Mouse (Mus musculus): ENCODE data around the gene Rnd1. TPM values are rescaled to one million over a fixed set of nuclear protein-coding genes. Genes with fewer than 3 reads are reported as not detected.

The Rnd1 gene
- polyA plus RNA-seq, 1 experiment from 2014 or later, result 3.9 TPM

GRCm38 (mm10) chr15:98699190-98700105, 22.2 kb upstream of the Rnd1 start:
- H3K9ac ChIP-seq, result peak overlapping the region; percentile 48
- H3K27me3 ChIP-seq, result peaks cover 56% of the 10 kb centered on the region
- peak overlapping the region; percentile 65 for H3K4me2 ChIP-seq
- 4% methylated on average over 40 of the region's 40 CpGs for WGBS
- H3K36me3 ChIP-seq (replicated peaks), result no peaks in the 10 kb centered on the region
- no peak overlapping the region for H3K27ac ChIP-seq
- peak; percentile 84 for ATAC-seq (ENCODE audit: low FRiP score)
- H3K4me1 ChIP-seq, result peaks cover 12% of the 10 kb centered on the region
- H3K9me3 ChIP-seq, result no peaks in the 10 kb centered on the region
- peak overlapping the region; percentile 39 for H3K4me3 ChIP-seq (replicated peaks)

GRCm38 (mm10) chr15:98696216-98696615, 19.0 kb upstream of the Rnd1 start:
- H3K36me3 ChIP-seq (replicated peaks), result no peaks in the 10 kb centered on the region
- WGBS, result 60% methylated on average over 8 of the region's 8 CpGs
- no peak overlapping the region for H3K4me2 ChIP-seq
- peaks cover 25% of the 10 kb centered on the region for H3K4me1 ChIP-seq
- H3K4me3 ChIP-seq (replicated peaks), result no peak overlapping the region
- no peak for ATAC-seq (ENCODE audit: low FRiP score)
- peaks cover 26% of the 10 kb centered on the region for H3K27me3 ChIP-seq
- H3K27ac ChIP-seq, result no peak overlapping the region
- no peak overlapping the region for H3K9ac ChIP-seq
- H3K9me3 ChIP-seq, result no peaks in the 10 kb centered on the region

- no peak overlapping the region for H3K27ac ChIP-seq
- no peak overlapping the region for H3K9ac ChIP-seq
- H3K4me1 ChIP-seq, result peaks cover 30% of the 10 kb centered on the region
- H3K4me3 ChIP-seq (replicated peaks), result no peak overlapping the region
- 66% methylated on average over 9 of the region's 9 CpGs for WGBS
- H3K36me3 ChIP-seq (replicated peaks), result no peaks in the 10 kb centered on the region
- H3K9me3 ChIP-seq, result no peaks in the 10 kb centered on the region
- peaks cover 21% of the 10 kb centered on the region for H3K27me3 ChIP-seq
- ATAC-seq (ENCODE audit: low FRiP score), result no peak
- H3K4me2 ChIP-seq, result no peak overlapping the region
Measured at GRCm38 (mm10) chr15:98695726-98696125, 18.5 kb upstream of the Rnd1 start.

DNA sequence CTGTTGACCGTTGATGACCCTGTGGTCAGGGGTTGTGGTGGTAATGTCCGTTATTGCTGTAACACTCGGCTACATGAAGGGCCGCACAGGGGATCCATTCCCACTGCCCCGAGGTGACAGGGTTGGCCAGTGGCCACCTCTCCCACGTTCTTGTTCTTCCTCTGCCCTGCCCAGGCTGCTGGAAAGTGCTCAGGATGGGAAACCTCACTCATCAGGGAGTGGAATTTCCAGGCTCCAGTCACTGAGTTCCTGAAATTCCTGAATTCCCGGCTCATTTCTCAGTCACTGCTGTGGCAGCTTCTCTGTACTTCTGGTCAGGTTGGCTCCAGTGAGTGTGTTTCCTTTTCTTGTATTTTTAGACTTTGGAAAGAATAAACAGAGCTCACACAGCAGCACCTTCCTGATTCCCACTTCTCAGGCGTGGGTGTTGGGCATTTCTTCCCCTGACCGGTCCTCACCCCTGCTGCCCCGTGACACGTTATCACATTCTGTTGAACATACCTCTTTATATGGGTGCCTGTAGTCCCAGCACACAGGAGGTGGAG, 15.0 kb upstream of the Rnd1 start:
- H3K27me3 ChIP-seq, result peaks cover 6% of the 10 kb centered on the region; the same call in 1 of the 2 replicates
- H3K27ac ChIP-seq, result no peak overlapping the region
- no peak overlapping the region for H3K9ac ChIP-seq
- WGBS, result 63% methylated on average over 11 of the region's 11 CpGs
- peaks cover 31% of the 10 kb centered on the region for H3K4me1 ChIP-seq
- no peaks in the 10 kb centered on the region for H3K9me3 ChIP-seq
- no peaks in the 10 kb centered on the region for H3K36me3 ChIP-seq (replicated peaks)
- no peak for ATAC-seq (ENCODE audit: low FRiP score)
- H3K4me3 ChIP-seq (replicated peaks), result no peak overlapping the region
- no peak overlapping the region for H3K4me2 ChIP-seq

- no peak overlapping the region for H3K4me3 ChIP-seq (replicated peaks)
- H3K4me1 ChIP-seq, result peaks cover 31% of the 10 kb centered on the region
- peak; percentile 68; the same call in 1 of the 2 replicates for ATAC-seq (ENCODE audit: low FRiP score)
- peak overlapping the region; percentile 61; the same call in 1 of the 2 replicates for H3K27ac ChIP-seq
- no peaks in the 10 kb centered on the region for H3K36me3 ChIP-seq (replicated peaks)
- H3K9me3 ChIP-seq, result no peaks in the 10 kb centered on the region
- peaks cover 6% of the 10 kb centered on the region; the same call in 1 of the 2 replicates for H3K27me3 ChIP-seq
- peak overlapping the region; percentile 30 for H3K4me2 ChIP-seq
- H3K9ac ChIP-seq, result peak overlapping the region; percentile 18; the same call in 1 of the 2 replicates
- whole genome bisulfite sequencing, result 5% methylated on average over 7 of the region's 7 CpGs
Measured at GRCm38 (mm10) chr15:98691486-98692147, 14.4 kb upstream of the Rnd1 start.

DNA sequence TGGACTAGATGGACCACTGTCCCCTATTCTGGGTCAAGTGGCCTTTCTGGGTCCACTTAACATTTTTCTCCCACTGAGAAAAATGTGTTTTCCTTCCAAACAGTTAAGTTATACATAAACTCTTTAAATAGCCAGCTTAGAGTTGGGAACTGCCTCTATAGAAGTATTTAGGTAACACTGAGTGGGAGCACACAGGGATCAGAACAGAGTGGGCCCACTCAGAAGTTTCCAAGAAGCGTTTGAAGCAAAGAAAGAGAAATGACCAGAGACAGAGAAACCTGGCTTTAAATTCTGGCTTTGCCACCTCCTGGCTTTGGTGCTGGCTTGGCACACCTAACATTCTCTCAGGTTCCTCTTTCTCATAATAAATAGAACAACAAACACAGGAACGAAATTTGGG, 12.4 kb upstream of the Rnd1 start:
- Histone ChIP-seq H3K36me3 (replicated peaks) (no peaks in the 10 kb centered on the region), H3K27ac (no peak overlapping the region), H3K4me2 (no peak overlapping the region), H3K4me1 (peaks cover 31% of the 10 kb centered on the region), H3K9me3 (no peaks in the 10 kb centered on the region), H3K27me3 (no peaks in the 10 kb centered on the region), H3K4me3 (replicated peaks) (no peak overlapping the region), H3K9ac (no peak overlapping the region)
- 87% methylated on average over 2 of the region's 2 CpGs for WGBS
- ATAC-seq (ENCODE audit: low FRiP score), result no peak

DNA sequence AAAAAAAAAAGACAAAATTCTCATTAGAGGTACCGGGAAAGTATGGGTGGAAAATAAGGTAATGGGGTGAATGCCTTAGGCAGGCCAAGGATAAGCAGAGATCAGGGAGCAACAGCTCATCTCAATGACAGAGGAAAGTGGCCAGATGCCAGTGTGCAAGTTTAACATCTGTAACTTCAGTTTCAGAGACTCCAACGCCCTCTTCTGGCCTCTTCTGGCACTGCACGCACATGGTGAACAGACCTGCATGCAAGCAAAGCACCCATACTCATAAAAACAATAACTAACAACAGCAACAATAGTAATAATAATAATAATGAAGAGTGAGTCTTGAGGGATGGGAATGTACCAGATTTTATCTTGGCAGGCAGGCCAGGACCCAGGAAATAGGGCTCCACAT, 8.7 kb upstream of the Rnd1 start:
- peaks cover 14% of the 10 kb centered on the region for H3K4me1 ChIP-seq
- no peaks in the 10 kb centered on the region for H3K36me3 ChIP-seq (replicated peaks)
- no peak for ATAC-seq (ENCODE audit: low FRiP score)
- no peak overlapping the region for H3K9ac ChIP-seq
- no peak overlapping the region for H3K27ac ChIP-seq
- no peak overlapping the region for H3K4me2 ChIP-seq
- peaks cover 6% of the 10 kb centered on the region; the same call in 1 of the 2 replicates for H3K27me3 ChIP-seq
- no peaks in the 10 kb centered on the region for H3K9me3 ChIP-seq
- WGBS, result 75% methylated on average over 3 of the region's 3 CpGs
- no peak overlapping the region for H3K4me3 ChIP-seq (replicated peaks)

GRCm38 (mm10) chr15:98683746-98684145, 6.5 kb upstream of the Rnd1 start:
- no peak for ATAC-seq (ENCODE audit: low FRiP score)
- no peak overlapping the region for H3K27ac ChIP-seq
- peaks cover 18% of the 10 kb centered on the region for H3K27me3 ChIP-seq
- H3K36me3 ChIP-seq (replicated peaks), result no peaks in the 10 kb centered on the region
- 86% methylated on average over 1 of the region's 1 CpGs for WGBS
- H3K4me3 ChIP-seq (replicated peaks), result no peak overlapping the region
- H3K4me2 ChIP-seq, result no peak overlapping the region
- H3K4me1 ChIP-seq, result peaks cover 4% of the 10 kb centered on the region; the same call in 1 of the 2 replicates
- H3K9ac ChIP-seq, result no peak overlapping the region
- H3K9me3 ChIP-seq, result no peaks in the 10 kb centered on the region

- no peak for ATAC-seq (ENCODE audit: low FRiP score)
- H3K4me3 ChIP-seq (replicated peaks), result no peak overlapping the region
- no peaks in the 10 kb centered on the region for H3K36me3 ChIP-seq (replicated peaks)
- peaks cover 24% of the 10 kb centered on the region for H3K27me3 ChIP-seq
- WGBS, result 81% methylated on average over 10 of the region's 10 CpGs
- H3K27ac ChIP-seq, result no peak overlapping the region
- H3K9ac ChIP-seq, result no peak overlapping the region
- H3K4me1 ChIP-seq, result no peaks in the 10 kb centered on the region
- H3K4me2 ChIP-seq, result no peak overlapping the region
- no peaks in the 10 kb centered on the region for H3K9me3 ChIP-seq
Measured at GRCm38 (mm10) chr15:98683177-98683576, 5.9 kb upstream of the Rnd1 start.

DNA sequence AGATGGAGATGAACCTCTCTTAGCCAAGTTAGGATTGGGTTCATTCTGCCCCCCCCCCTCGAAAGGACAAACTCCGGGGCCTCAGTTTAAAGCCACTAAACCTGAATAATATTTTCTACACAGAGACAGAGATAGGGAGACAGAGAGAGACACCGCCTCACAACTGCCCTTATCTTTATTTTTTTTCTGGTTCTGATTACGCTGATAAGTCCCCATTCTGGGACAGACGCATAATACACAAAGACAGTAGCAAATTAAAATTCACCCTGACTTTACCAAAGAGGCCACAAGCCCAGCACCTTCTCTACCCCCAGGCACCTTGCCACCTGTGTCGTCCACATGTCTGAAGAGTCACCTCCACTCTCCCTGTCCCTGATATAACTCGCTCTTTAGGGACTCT, 4.4 kb upstream of the Rnd1 start:
- no peak overlapping the region for H3K4me3 ChIP-seq (replicated peaks)
- no peak overlapping the region for H3K27ac ChIP-seq
- no peak for ATAC-seq (ENCODE audit: low FRiP score)
- 85% methylated on average over 7 of the region's 7 CpGs for WGBS
- H3K27me3 ChIP-seq, result peaks cover 31% of the 10 kb centered on the region
- no peaks in the 10 kb centered on the region for H3K9me3 ChIP-seq
- H3K36me3 ChIP-seq (replicated peaks), result no peaks in the 10 kb centered on the region
- no peak overlapping the region for H3K4me2 ChIP-seq
- H3K9ac ChIP-seq, result no peak overlapping the region
- H3K4me1 ChIP-seq, result peaks cover 12% of the 10 kb centered on the region

DNA sequence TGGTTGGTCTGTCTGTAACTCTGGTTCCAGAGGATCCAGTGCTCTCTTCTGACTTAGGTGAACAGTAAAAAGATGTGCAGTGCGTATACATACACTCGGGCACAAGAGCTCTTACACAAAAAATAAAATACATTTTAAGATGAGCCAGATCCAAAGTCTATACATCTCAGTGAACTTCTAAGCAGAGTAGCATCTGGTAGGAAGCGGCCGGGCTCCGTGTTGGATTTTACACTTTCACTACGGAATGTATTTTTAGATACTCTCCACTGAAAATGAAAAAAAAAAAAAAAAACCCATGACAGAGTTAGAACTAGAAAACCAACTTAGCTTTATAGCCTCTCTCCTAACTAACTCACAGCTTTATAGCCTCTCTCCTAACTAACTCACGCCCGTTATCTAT, 3.4 kb upstream of the Rnd1 start:
- WGBS, result 94% methylated on average over 8 of the region's 8 CpGs
- ATAC-seq (ENCODE audit: low FRiP score), result no peak
- no peak overlapping the region for H3K27ac ChIP-seq
- H3K9ac ChIP-seq, result no peak overlapping the region
- no peaks in the 10 kb centered on the region for H3K36me3 ChIP-seq (replicated peaks)
- H3K27me3 ChIP-seq, result peaks cover 41% of the 10 kb centered on the region
- H3K4me2 ChIP-seq, result no peak overlapping the region
- H3K4me3 ChIP-seq (replicated peaks), result no peak overlapping the region
- H3K4me1 ChIP-seq, result peaks cover 22% of the 10 kb centered on the region
- H3K9me3 ChIP-seq, result no peaks in the 10 kb centered on the region

- WGBS, result 77% methylated on average over 7 of the region's 7 CpGs
- no peaks in the 10 kb centered on the region for H3K36me3 ChIP-seq (replicated peaks)
- H3K4me1 ChIP-seq, result peaks cover 43% of the 10 kb centered on the region
- no peak overlapping the region for H3K27ac ChIP-seq
- no peak overlapping the region for H3K4me2 ChIP-seq
- no peaks in the 10 kb centered on the region for H3K9me3 ChIP-seq
- ATAC-seq (ENCODE audit: low FRiP score), result no peak
- no peak overlapping the region for H3K9ac ChIP-seq
- H3K4me3 ChIP-seq (replicated peaks), result no peak overlapping the region
- peaks cover 63% of the 10 kb centered on the region for H3K27me3 ChIP-seq
Measured at GRCm38 (mm10) chr15:98677977-98678376, 716 bp upstream of the Rnd1 start.
